Mouse (Mus musculus) kidney, embryonic 16.5 days (tissue): ENCODE measurements around the gene Prkra. TPM values are rescaled to one million over a fixed set of nuclear protein-coding genes. Genes with fewer than 3 reads are reported as not detected.

Source experiments
- ATAC-seq: fragments of 200-750 bp; cut with Nextera tagmentation; 2 replicates; pipeline ENCODE4 v1.8.0; 2017; ENCODE audit warnings: moderate TSS enrichment; ENCODE audit not compliant: low FRiP score, low TSS enrichment
- H3K27ac ChIP-seq: fragments of 300-500 bp; sonication (generic); 2 replicates; pipeline ENCODE4 v1.5.1; 2014; ENCODE audit warnings: low read length
- H3K27me3 ChIP-seq: fragments of 300-500 bp; sonication (generic); 2 replicates; pipeline ENCODE4 v1.6.1; 2014; ENCODE audit warnings: low read length, control low read depth, mixed read lengths; ENCODE audit not compliant: insufficient read depth
- H3K36me3 ChIP-seq: fragments of 300-500 bp; sonication (generic); 2 replicates; pipeline ENCODE4 v1.6.1; 2014; ENCODE audit warnings: low read length, control low read depth, mixed read lengths; ENCODE audit not compliant: insufficient read depth
- H3K4me1 ChIP-seq: fragments of 300-500 bp; sonication (generic); 2 replicates; pipeline ENCODE4 v1.6.1; 2014; ENCODE audit warnings: low read length, control low read depth, mixed read lengths; ENCODE audit not compliant: insufficient read depth
- H3K4me2 ChIP-seq: fragments of 300-500 bp; sonication (generic); replicated peaks from 2 replicates; pipeline ENCODE4 v1.6.1; 2014; ENCODE audit warnings: low read depth, low read length
- H3K4me3 ChIP-seq: fragments of 300-500 bp; sonication (generic); 2 replicates; pipeline ENCODE4 v1.5.1; 2014; ENCODE audit warnings: mild to moderate bottlenecking, low read length
- H3K9ac ChIP-seq: fragments of 300-500 bp; sonication (generic); replicated peaks from 2 replicates; pipeline ENCODE4 v1.6.1; 2014; ENCODE audit warnings: low read length
- H3K9me3 ChIP-seq: fragments of 300-500 bp; sonication (generic); 2 replicates; pipeline ENCODE4 v1.6.1; 2016; ENCODE audit warnings: low read length, control low read depth
- WGBS: fragments of 180-500 bp; shearing (Covaris S2); extraction: QIAGEN DNeasy Blood & Tissue Kit; methylation state at CpG from one replicate; pipeline ENCODE4 v1.1.7; 2014; 5-methylcytosine and 5-hydroxymethylcytosine counted together
- polyA plus RNA-seq: library from polyadenylated mRNA; unstranded; fragments of >200 nt; fragmentation: Nextera tagmentation; extraction: Ambion mirVana; gene quantifications from 2 replicates; pipeline ENCODE4 v1.2.1, GENCODE M21; 2015

Gene Prkra
- 78.9 and 80.6 TPM in 2 replicates for polyA plus RNA-seq

GRCm38 (mm10) chr2:76647883-76648570, at the start of gene Prkra, which contains the start of gene Pjvk:
Prkra (minus strand) TSS chr2:76648015.
Pjvk (plus strand) TSS chr2:76648476.
- WGBS, result under 1% methylated on average over 41 of the region's 42 CpGs
- peak within 1 kb of the TSS; percentile 82 for H3K9ac ChIP-seq

DNA sequence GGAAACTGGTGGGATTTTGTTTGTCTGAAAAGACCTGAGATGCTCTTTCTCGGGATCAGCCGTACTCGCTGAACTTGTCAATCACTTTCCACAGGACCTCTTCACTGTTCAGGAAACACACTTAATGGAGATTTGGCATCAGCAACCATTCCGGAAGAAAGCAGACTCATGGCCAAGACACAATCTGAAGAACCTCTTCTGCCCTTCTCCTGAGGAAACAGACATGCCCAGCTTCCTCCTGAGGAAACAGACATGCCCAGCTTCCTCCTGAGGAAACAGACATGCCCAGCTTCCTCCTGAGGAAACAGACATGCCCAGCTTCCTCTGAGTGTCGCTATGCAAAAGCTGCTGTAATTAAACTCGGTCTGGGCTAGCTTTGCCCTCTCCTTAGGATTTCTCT, 47.5 kb upstream of the Prkra start:
- H3K4me2 ChIP-seq, result no peak overlapping the region
- H3K4me1 ChIP-seq, result no peaks in the 10 kb centered on the region
- H3K4me3 ChIP-seq, result no peak overlapping the region
- no peak overlapping the region for H3K27ac ChIP-seq
- peak; percentile 19; the same call in 1 of the 2 replicates for ATAC-seq
- H3K36me3 ChIP-seq, result peaks cover 58% of the 10 kb centered on the region
- 79% methylated on average over 6 of the region's 6 CpGs for WGBS
- H3K9me3 ChIP-seq, result no peaks in the 10 kb centered on the region
- H3K27me3 ChIP-seq, result no peaks in the 10 kb centered on the region
- no peak overlapping the region for H3K9ac ChIP-seq

More at GRCm38 (mm10) chr2:76647883-76648570, at the start of gene Prkra, which contains the start of gene Pjvk:
- Histone ChIP-seq H3K36me3 (peaks cover 6% of the 10 kb centered on the region; the same call in 1 of the 2 replicates), H3K27ac (peak within 1 kb of the TSS; percentile 93), H3K9me3 (no peaks in the 10 kb centered on the region), H3K4me1 (peaks cover 17% of the 10 kb centered on the region), H3K4me2 (peak within 1 kb of the TSS; percentile 83), H3K27me3 (no peaks in the 10 kb centered on the region), H3K4me3 (peak within 1 kb of the TSS; percentile 72)
- ATAC-seq, result peak; percentile 99

DNA sequence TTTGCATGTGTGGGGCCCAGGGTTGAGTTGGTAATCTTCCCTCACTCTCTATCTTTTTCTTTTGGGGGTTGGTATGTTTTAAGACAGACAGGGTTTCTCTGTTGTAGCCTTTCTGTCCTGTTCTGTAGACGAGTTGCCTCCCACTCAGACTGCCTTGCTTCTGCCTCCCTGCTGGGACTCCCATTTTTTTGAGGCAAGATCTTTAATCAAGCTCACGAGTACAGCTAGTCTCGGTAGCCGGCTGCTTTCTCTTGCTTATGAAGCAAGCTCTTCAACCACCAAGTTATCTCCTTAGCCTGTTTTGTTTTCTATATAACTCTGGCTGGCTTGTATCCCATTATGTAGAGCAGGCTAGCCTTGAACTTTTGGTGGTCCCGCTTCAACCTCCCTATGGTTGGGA, 46.0 kb upstream of the Prkra start:
- Histone ChIP-seq H3K9me3 (no peaks in the 10 kb centered on the region), H3K27ac (no peak overlapping the region), H3K4me3 (no peak overlapping the region), H3K4me2 (no peak overlapping the region), H3K27me3 (no peaks in the 10 kb centered on the region), H3K9ac (no peak overlapping the region), H3K4me1 (no peaks in the 10 kb centered on the region), H3K36me3 (peaks cover 58% of the 10 kb centered on the region)
- ATAC-seq, result no peak
- WGBS, result 76% methylated on average over 5 of the region's 5 CpGs

GRCm38 (mm10) chr2:76690436-76691204, 42.8 kb upstream of the Prkra start:
- Histone ChIP-seq H3K27ac (no peak overlapping the region; the same call in 1 of the 2 replicates), H3K4me3 (no peak overlapping the region), H3K36me3 (peaks cover 74% of the 10 kb centered on the region), H3K4me2 (no peak overlapping the region), H3K4me1 (no peaks in the 10 kb centered on the region), H3K9me3 (no peaks in the 10 kb centered on the region), H3K9ac (no peak overlapping the region), H3K27me3 (no peaks in the 10 kb centered on the region)
- 78% methylated on average over 12 of the region's 12 CpGs for WGBS
- ATAC-seq, result peak; percentile 60

- Histone ChIP-seq H3K4me2 (no peak overlapping the region), H3K27me3 (no peaks in the 10 kb centered on the region), H3K36me3 (peaks cover 69% of the 10 kb centered on the region), H3K9me3 (no peaks in the 10 kb centered on the region), H3K4me3 (no peak overlapping the region), H3K9ac (no peak overlapping the region), H3K27ac (no peak overlapping the region), H3K4me1 (no peaks in the 10 kb centered on the region)
- no peak for ATAC-seq
- 43% methylated on average over 7 of the region's 7 CpGs for WGBS
Observed at GRCm38 (mm10) chr2:76688162-76688561, 40.3 kb upstream of the Prkra start.

DNA sequence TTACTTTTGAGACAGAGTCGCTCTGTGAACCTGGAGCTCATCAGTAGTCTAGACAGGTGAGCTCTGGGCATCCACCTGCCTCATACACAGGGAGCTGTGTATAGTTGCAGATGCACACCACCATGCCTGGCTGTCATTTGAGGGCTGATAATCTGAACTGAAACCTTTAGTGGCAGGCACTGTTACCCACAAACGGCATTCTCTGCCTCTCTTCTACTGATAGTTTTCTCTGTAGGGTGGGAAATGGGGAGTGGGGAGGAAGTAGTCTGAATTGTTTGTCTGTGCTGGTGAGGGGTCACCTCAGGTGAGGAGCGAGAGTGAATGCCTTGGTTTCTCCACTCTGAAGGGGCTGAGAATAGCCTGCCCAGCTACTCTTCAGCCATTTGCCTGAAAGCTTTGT, 39.8 kb upstream of the Prkra start:
- Histone ChIP-seq H3K4me1 (no peaks in the 10 kb centered on the region), H3K4me3 (no peak overlapping the region), H3K9me3 (no peaks in the 10 kb centered on the region), H3K27ac (no peak overlapping the region), H3K27me3 (no peaks in the 10 kb centered on the region), H3K4me2 (no peak overlapping the region), H3K36me3 (peaks cover 69% of the 10 kb centered on the region), H3K9ac (no peak overlapping the region)
- ATAC-seq, result no peak
- WGBS, result 51% methylated on average over 3 of the region's 3 CpGs

- Histone ChIP-seq H3K36me3 (peaks cover 69% of the 10 kb centered on the region), H3K27ac (no peak overlapping the region), H3K4me3 (no peak overlapping the region), H3K9me3 (no peaks in the 10 kb centered on the region), H3K4me1 (no peaks in the 10 kb centered on the region), H3K4me2 (no peak overlapping the region), H3K9ac (no peak overlapping the region), H3K27me3 (no peaks in the 10 kb centered on the region)
- WGBS, result 91% methylated on average over 3 of the region's 3 CpGs
- no peak for ATAC-seq
Observed at GRCm38 (mm10) chr2:76686986-76687385, 39.2 kb upstream of the Prkra start.

DNA sequence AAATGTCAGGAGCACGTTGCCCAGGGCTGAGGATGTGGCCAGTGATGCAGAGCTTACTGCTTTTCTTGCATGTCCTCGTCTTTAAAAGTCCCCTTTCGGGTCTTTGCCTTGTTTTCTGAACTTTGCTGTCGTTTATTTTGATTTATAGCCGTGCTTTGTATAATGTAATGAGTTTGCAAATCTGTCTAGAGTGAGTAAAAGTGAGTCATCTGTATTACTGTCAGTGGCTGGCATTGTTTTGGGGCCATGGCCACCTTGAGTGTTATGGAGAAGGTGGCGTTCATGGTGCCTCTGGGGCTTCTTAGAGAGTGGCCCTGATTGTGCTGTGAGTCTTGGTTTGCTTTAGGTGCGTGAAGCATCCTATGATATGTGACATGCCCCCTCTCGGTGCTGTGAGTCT, 34.5 kb upstream of the Prkra start:
- H3K4me3 ChIP-seq, result no peak overlapping the region
- ATAC-seq, result no peak
- no peak overlapping the region for H3K27ac ChIP-seq
- H3K9me3 ChIP-seq, result no peaks in the 10 kb centered on the region
- H3K27me3 ChIP-seq, result no peaks in the 10 kb centered on the region
- H3K9ac ChIP-seq, result no peak overlapping the region
- H3K4me2 ChIP-seq, result no peak overlapping the region
- peaks cover 2% of the 10 kb centered on the region for H3K4me1 ChIP-seq
- WGBS, result 80% methylated on average over 8 of the region's 8 CpGs
- peaks cover 55% of the 10 kb centered on the region for H3K36me3 ChIP-seq

- peak overlapping the region; percentile 34; the same call in 1 of the 2 replicates for H3K27ac ChIP-seq
- ATAC-seq, result no peak
- WGBS, result 34% methylated on average over 13 of the region's 13 CpGs
- peaks cover 8% of the 10 kb centered on the region; the same call in 1 of the 2 replicates for H3K36me3 ChIP-seq
- H3K4me2 ChIP-seq, result peak overlapping the region; percentile 76
- peaks cover 25% of the 10 kb centered on the region for H3K4me1 ChIP-seq
- peak overlapping the region; percentile 91 for H3K9ac ChIP-seq
- H3K9me3 ChIP-seq, result no peaks in the 10 kb centered on the region
- H3K4me3 ChIP-seq, result peak overlapping the region; percentile 89
- no peaks in the 10 kb centered on the region for H3K27me3 ChIP-seq
Observed at GRCm38 (mm10) chr2:76676401-76677226, 28.8 kb upstream of the Prkra start.
